Mouse (Mus musculus) limb, embryonic 14.5 days (tissue): ENCODE measurements around the gene Gm867. TPM values are rescaled to one million over a fixed set of nuclear protein-coding genes. Genes with fewer than 3 reads are reported as not detected.

ENCODE experiments used
- ATAC-seq: fragments of 200-750 bp; cut with Nextera tagmentation; 2 replicates; pipeline ENCODE4 v1.8.0; 2017; ENCODE audit warnings: low read depth, moderate number of reproducible peaks, moderate TSS enrichment; ENCODE audit not compliant: low FRiP score
- DNase-seq: peaks from one replicate; pipeline ENCODE4 v3.0.0-alpha.2; 2015; ENCODE audit warnings: low spot score
- H3K27ac ChIP-seq: fragments of 300-500 bp; sonication (generic); replicated peaks from 2 replicates; pipeline ENCODE4 v1.5.1; 2014; ENCODE audit warnings: low read depth, mild to moderate bottlenecking, low read length, moderate library complexity, mixed read lengths
- H3K27me3 ChIP-seq: fragments of 300-500 bp; sonication (generic); 2 replicates; pipeline ENCODE4 v1.6.1; 2014; ENCODE audit warnings: low read length, mixed read lengths; ENCODE audit not compliant: control insufficient read depth, insufficient read depth
- H3K36me3 ChIP-seq: fragments of 300-500 bp; sonication (generic); 2 replicates; pipeline ENCODE4 v1.6.1; 2014; ENCODE audit warnings: mild to moderate bottlenecking, low read length, moderate library complexity, mixed read lengths; ENCODE audit not compliant: control insufficient read depth, insufficient read depth
- H3K4me1 ChIP-seq: fragments of 300-500 bp; sonication (generic); 2 replicates; pipeline ENCODE4 v1.6.1; 2014; ENCODE audit warnings: antibody characterized with exemption, low read length, mixed read lengths; ENCODE audit not compliant: control insufficient read depth, insufficient read depth
- H3K4me2 ChIP-seq: fragments of 300-500 bp; sonication (generic); replicated peaks from 2 replicates; pipeline ENCODE4 v1.6.1; 2014; ENCODE audit warnings: low read depth, mild to moderate bottlenecking, low read length, moderate library complexity; ENCODE audit not compliant: severe bottlenecking
- H3K4me3 ChIP-seq: fragments of 300-500 bp; sonication (generic); replicated peaks from 2 replicates; pipeline ENCODE4 v1.5.1; 2014; ENCODE audit warnings: low read length
- H3K9ac ChIP-seq: fragments of 300-500 bp; sonication (generic); 2 replicates; pipeline ENCODE4 v1.6.1; 2014; ENCODE audit warnings: mild to moderate bottlenecking, low read depth, low read length, moderate library complexity; ENCODE audit not compliant: severe bottlenecking
- H3K9me3 ChIP-seq: fragments of 300-500 bp; sonication (generic); 2 replicates; pipeline ENCODE4 v1.6.1; 2016; ENCODE audit warnings: low read length; ENCODE audit not compliant: control insufficient read depth
- POLR2A ChIP-seq: fragments of 200-500 bp; IDR thresholded peaks from 2 replicates; pipeline ENCODE4 v1.8.0; 2012; ENCODE audit warnings: inconsistent platforms, mild to moderate bottlenecking, moderate library complexity, borderline replicate concordance; ENCODE audit not compliant: insufficient read depth, insufficient read length; ENCODE audit errors: extremely low read depth
- WGBS: fragments of 180-500 bp; shearing (Covaris S2); extraction: QIAGEN DNeasy Blood & Tissue Kit; methylation state at CpG from one replicate; pipeline ENCODE4 v1.1.7; 2014; 5-methylcytosine and 5-hydroxymethylcytosine counted together
- polyA plus RNA-seq, 2 experiments: library from polyadenylated mRNA; depleted of rRNA in 1 of 2; stranded (reverse) in 1 of 2; unstranded in 1 of 2; fragments of >200 nt; fragmentation: Nextera tagmentation in 1 of 2; extraction: Ambion mirVana in 1 of 2; gene quantifications; 2 replicates each; pipeline versions ENCODE4 v1.2.1 to v1.2.3; 2012 to 2014

Gene Gm867
- polyA plus RNA-seq, 2 experiments: 0.16 TPM; not detected in 1

- peak within 1 kb of the TSS; percentile 48 for H3K4me3 ChIP-seq
- no peak within 1 kb of the TSS for H3K27ac ChIP-seq
- no peaks in the 10 kb centered on the region for H3K36me3 ChIP-seq
- TF ChIP-seq POLR2A: no peak
- peak within 1 kb of the TSS; percentile 34 for H3K9ac ChIP-seq
- peaks cover 22% of the 10 kb centered on the region for H3K4me1 ChIP-seq
- peak within 1 kb of the TSS; percentile 87 for H3K4me2 ChIP-seq
- ATAC-seq: peak; percentile 20; the same call in 1 of the 2 replicates
- H3K27me3 ChIP-seq: peaks cover 21% of the 10 kb centered on the region
- no peaks in the 10 kb centered on the region for H3K9me3 ChIP-seq
- peak; percentile 75 for DNase-seq
- 2% methylated on average over 47 of the region's 51 CpGs for WGBS
These were observed 4.6 kb downstream of the Gm867 start, which contains the start of gene Mmp11 for GRCm38 (mm10) chr10:75935680-75936541. Gene Mmp11 (minus strand): TSS chr10:75936496.

- 95% methylated on average over 1 of the region's 1 CpGs for WGBS
- H3K9ac ChIP-seq: no peak overlapping the region
- no peak for TF ChIP-seq POLR2A
These were observed 5.5 kb downstream of the Gm867 start for GRCm38 (mm10) chr10:75934991-75935390.

GRCm38 (mm10) chr10:75932891-75933290 is 7.6 kb downstream of the Gm867 start, which contains the start of gene Chchd10:
Gene Chchd10 (plus strand): TSS chr10:75933130.
- H3K4me1 ChIP-seq: peaks cover 36% of the 10 kb centered on the region
- DNase-seq: no peak
- H3K4me3 ChIP-seq: peak within 1 kb of the TSS; percentile 74
- H3K27me3 ChIP-seq: peaks cover 21% of the 10 kb centered on the region
- peak within 1 kb of the TSS; percentile 94 for H3K9ac ChIP-seq
- no peak for ATAC-seq
- no peaks in the 10 kb centered on the region for H3K9me3 ChIP-seq
- H3K4me2 ChIP-seq: peak within 1 kb of the TSS; percentile 91
- TF ChIP-seq POLR2A: no peak
- 41% methylated on average over 6 of the region's 6 CpGs for WGBS
- H3K27ac ChIP-seq: peak within 1 kb of the TSS; percentile 79
- peaks cover 6% of the 10 kb centered on the region for H3K36me3 ChIP-seq

More at GRCm38 (mm10) chr10:75934991-75935390, 5.5 kb downstream of the Gm867 start:
- ATAC-seq (no peak), DNase-seq (no peak)
- H3K4me3 ChIP-seq: peak overlapping the region; percentile 48
- H3K27ac ChIP-seq: no peak overlapping the region
- H3K9me3 ChIP-seq: no peaks in the 10 kb centered on the region
- peaks cover 21% of the 10 kb centered on the region for H3K27me3 ChIP-seq
- H3K4me2 ChIP-seq: peak overlapping the region; percentile 87; the same call in 1 of the 2 replicates
- H3K36me3 ChIP-seq: no peaks in the 10 kb centered on the region
- H3K4me1 ChIP-seq: peaks cover 31% of the 10 kb centered on the region

GRCm38 (mm10) chr10:75932081-75932678 is 8.3 kb downstream of the Gm867 start:
- H3K9me3 ChIP-seq: no peaks in the 10 kb centered on the region
- under 1% methylated on average over 17 of the region's 44 CpGs for WGBS
- ATAC-seq: peak; percentile 81
- peak overlapping the region; percentile 91 for H3K4me2 ChIP-seq
- H3K9ac ChIP-seq: peak overlapping the region; percentile 94
- peak overlapping the region; percentile 74 for H3K4me3 ChIP-seq
- H3K27me3 ChIP-seq: peaks cover 15% of the 10 kb centered on the region
- H3K36me3 ChIP-seq: peaks cover 13% of the 10 kb centered on the region
- peaks cover 36% of the 10 kb centered on the region for H3K4me1 ChIP-seq
- peak; percentile 73 for DNase-seq
- peak; percentile 83; the same call in 1 of the 2 replicates for TF ChIP-seq POLR2A
- H3K27ac ChIP-seq: peak overlapping the region; percentile 79

GRCm38 (mm10) chr10:75931311-75931710 is 9.2 kb downstream of the Gm867 start:
- 24% methylated on average over 7 of the region's 7 CpGs for whole genome bisulfite sequencing
- peaks cover 36% of the 10 kb centered on the region for H3K4me1 ChIP-seq

More at GRCm38 (mm10) chr10:75931311-75931710, 9.2 kb downstream of the Gm867 start:
- DNase-seq (no peak), ATAC-seq (no peak)
- peaks cover 21% of the 10 kb centered on the region for H3K36me3 ChIP-seq
- peak overlapping the region; percentile 79; the same call in 1 of the 2 replicates for H3K27ac ChIP-seq
- H3K9me3 ChIP-seq: no peaks in the 10 kb centered on the region
- H3K4me2 ChIP-seq: peak overlapping the region; percentile 91
- H3K9ac ChIP-seq: peak overlapping the region; percentile 94
- peak overlapping the region; percentile 74 for H3K4me3 ChIP-seq
- no peak for TF ChIP-seq POLR2A
- H3K27me3 ChIP-seq: peaks cover 7% of the 10 kb centered on the region; the same call in 1 of the 2 replicates
